Mouse (Mus musculus) regulatory T cell (primary cell): Measurements from ENCODE around the gene Fancm.
"Not testable (repeated sequence)": the region's sequence is repeated elsewhere in the genome, so short reads cannot be mapped to it uniquely, and the experiment has no call there.

Experiments
- in situ Hi-C: fragments of 300-600 bp; cut with MboI, MseI; formaldehyde crosslinking; loops from one replicate; pipeline ENCODE4 v1.15.1; 2025; ENCODE audit warnings: high pct_unique_total_duplicates

Fancm gene

GRCm38 (mm10) chr12:65118968-65119367 is 43.6 kb downstream of the Fancm start:
- in situ Hi-C loops: no loop called here

- in situ Hi-C loops: no loop called here
Measured at GRCm38 (mm10) chr12:65119451-65119850, 44.0 kb downstream of the Fancm start.

DNA sequence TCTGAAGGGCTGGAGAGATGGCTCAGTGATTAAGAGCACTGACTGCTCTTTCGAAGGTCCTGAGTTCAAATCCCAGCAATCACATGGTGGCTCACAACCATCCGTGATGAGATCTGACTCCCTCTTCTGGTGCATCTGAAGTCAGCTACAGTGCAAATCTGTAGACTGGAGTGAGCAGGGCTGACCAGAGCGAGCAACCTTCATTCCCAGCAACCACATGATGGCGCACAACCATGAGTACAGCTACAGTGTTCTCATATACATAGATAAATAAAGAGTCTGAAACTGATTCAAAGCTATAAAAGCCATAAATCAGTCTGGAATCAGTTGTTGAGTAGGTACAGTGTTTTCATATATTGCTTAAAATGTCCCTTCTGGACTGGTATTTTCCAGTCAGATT is 60.7 kb downstream of the Fancm start:
- in situ Hi-C loops: not testable (repeated sequence)

DNA sequence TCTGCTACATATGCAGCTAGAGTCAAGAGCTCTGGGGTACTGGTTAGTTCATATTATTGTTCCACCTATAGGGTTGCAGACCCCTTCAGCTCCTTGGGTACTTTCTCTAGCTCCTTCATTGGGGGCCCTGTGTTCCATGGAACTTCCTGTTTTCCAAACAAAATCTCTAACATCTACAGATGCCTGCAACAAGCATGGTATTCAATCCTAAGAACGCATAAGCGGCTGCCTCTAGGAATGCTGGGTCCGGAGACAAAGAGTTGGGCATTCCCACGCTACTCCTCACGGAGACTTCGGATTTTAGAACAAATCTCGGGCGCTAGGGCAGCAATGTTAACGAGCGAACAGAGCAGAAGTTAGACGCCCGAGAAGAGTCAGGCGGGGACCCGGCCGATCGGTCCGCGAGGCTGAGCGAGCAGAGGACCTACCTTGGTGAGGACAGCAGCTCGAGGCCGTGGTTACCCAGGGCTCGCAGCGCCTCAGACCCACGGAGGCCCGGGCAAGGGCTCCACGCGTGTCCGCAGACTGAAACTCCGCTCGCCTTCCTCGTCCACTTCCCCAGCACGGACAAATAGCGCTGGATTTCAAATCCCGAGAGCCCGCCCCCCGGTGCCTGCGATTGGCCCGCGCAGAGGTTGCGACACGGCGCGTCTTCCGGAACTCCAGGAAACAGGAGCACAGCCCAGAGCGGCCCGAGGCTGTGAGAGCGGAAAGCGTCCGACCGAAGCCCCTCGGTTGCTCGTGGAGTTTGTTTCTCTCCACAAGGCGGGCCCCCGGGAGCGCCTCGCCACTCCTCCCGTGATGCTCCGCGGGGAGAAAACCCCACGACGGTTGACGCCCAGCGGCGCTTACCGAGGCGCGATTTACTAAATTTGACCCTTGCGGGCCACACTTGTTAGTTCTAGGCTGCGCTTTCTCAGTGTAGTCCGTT is 96.9 kb downstream of the Fancm start, which contains the start of gene Mis18bp1:
TSS of gene Mis18bp1 (minus strand) at position 584 of the 931 bp plus-strand sequence.
- in situ Hi-C loops: no loop called here

DNA sequence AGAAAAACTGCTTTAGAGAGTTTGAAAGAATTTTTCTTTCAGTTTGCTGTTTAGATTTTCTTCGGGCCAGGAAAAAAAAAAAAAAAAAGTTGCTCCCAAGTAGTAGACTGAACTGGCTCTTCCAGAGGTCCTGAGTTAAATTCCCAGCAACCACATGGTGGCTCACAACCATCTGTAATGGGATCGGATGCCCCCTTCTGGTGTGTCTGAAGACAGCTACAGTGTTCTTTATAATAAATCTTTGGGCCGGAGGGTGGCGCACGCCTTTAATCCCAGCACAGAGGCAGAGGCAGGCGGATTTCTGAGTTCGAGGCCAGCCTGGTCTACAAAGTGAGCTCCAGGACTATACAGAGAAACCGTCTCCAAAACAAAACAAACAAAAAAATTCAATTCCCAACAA is 97.6 kb downstream of the Fancm start:
- in situ Hi-C loops: not testable (repeated sequence)

GRCm38 (mm10) chr12:65173736-65174135 is 98.3 kb downstream of the Fancm start:
- in situ Hi-C loops: no loop called here
